Mouse (Mus musculus): ENCODE data around the gene Afp. TPM values are rescaled to one million over a fixed set of nuclear protein-coding genes. Genes with fewer than 3 reads are reported as not detected.

Afp gene
- polyA plus RNA-seq, 1 experiment, result 2.5 TPM

GRCm38 (mm10) chr5:90507411-90507949 is 16.9 kb downstream of the Afp start:
- no peak for DNase-seq (ENCODE audit: low spot score)

- DNase-seq (ENCODE audit: low spot score), result no peak
These were observed 19.5 kb downstream of the Afp start for GRCm38 (mm10) chr5:90509828-90510592.

- DNase-seq (ENCODE audit: low spot score), result no peak
These were observed 21.9 kb downstream of the Afp start for GRCm38 (mm10) chr5:90512288-90512955.

- DNase-seq (ENCODE audit: low spot score), result no peak
These were observed 25.0 kb downstream of the Afp start for GRCm38 (mm10) chr5:90515561-90515960.

GRCm38 (mm10) chr5:90518356-90519100 is 28.0 kb downstream of the Afp start, which contains the start of gene Afm:
TSS of gene Afm (plus strand) at chr5:90518932.
- no peak for DNase-seq (ENCODE audit: low spot score)

- DNase-seq (ENCODE audit: low spot score), result no peak
These were observed 60.7 kb downstream of the Afp start for GRCm38 (mm10) chr5:90551191-90551590.

- no peak for DNase-seq (ENCODE audit: low spot score)
These were observed 65.5 kb downstream of the Afp start for GRCm38 (mm10) chr5:90556052-90556451.

Other genes with a start within 250 kb of the Afp start
- 33.5 and 41.5 TPM in 2 replicates for gene Ankrd17, start 124.2 kb upstream of the Afp start, polyA plus RNA-seq (2012; rRNA removed)
- 3.0 and 3.3 TPM in 2 replicates for gene Gm9958, start 123.5 kb upstream of the Afp start, polyA plus RNA-seq (2012; rRNA removed)
- gene Alb, start 29.8 kb upstream of the Afp start, polyA plus RNA-seq (2012; rRNA removed), result 0.95 and 4.8 TPM in 2 replicates
- not detected in 2 replicates for gene Afm, start 28.2 kb downstream of the Afp start, polyA plus RNA-seq (2012; rRNA removed)
- not detected in 2 replicates for gene 5830473C10Rik, start 70.4 kb downstream of the Afp start, polyA plus RNA-seq (2012; rRNA removed)
- gene Rassf6, start 149.9 kb downstream of the Afp start, polyA plus RNA-seq (2012; rRNA removed), result 12.3 and 14.6 TPM in 2 replicates